Mouse (Mus musculus): Measurements from ENCODE around the gene Spdye4c. TPM values are rescaled to one million over a fixed set of nuclear protein-coding genes. Genes with fewer than 3 reads are reported as not detected.

Spdye4c gene
- polyA plus RNA-seq, 1 experiment from 2014 or later: not detected

DNA sequence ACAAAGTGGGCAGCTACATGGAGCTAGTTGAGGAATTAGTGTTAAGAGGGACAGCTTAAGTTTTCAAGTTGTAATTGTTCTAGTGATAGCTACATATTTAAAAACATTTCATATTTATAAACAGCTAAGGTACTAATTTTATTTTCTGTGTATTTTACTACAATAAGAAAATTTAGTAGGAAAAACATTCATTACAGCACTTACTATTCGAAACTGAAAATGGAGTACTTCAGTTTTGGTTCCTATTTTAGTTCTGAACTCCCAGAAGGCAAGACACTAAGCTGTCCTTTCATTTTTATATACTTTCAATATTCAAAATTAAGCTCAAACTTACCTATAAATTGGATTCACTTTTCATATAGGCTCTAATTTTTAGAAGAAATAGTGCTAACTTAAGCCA is 29.6 kb downstream of the Spdye4c start:
- no peak overlapping the region for H3K4me3 ChIP-seq (ENCODE audit: low read depth, low read length)
- no peak overlapping the region for H3K9ac ChIP-seq (ENCODE audit: low read length)
- H3K27ac ChIP-seq (ENCODE audit: low read depth, low read length): no peak overlapping the region
- H3K9me3 ChIP-seq (replicated peaks; ENCODE audit: control insufficient read depth, low read length): no peaks in the 10 kb centered on the region
- H3K4me2 ChIP-seq (ENCODE audit: low read length): no peak overlapping the region
- 92% methylated on average over 1 of the region's 1 CpGs for WGBS
- ATAC-seq (no peak), DNase-seq (ENCODE audit: low spot score) (no peak)
- peaks cover 90% of the 10 kb centered on the region for H3K36me3 ChIP-seq (ENCODE audit: control insufficient read depth, insufficient read depth, low read length)
- no peaks in the 10 kb centered on the region for H3K4me1 ChIP-seq (ENCODE audit: control insufficient read depth, insufficient read depth, low read length)
- H3K27me3 ChIP-seq (replicated peaks; ENCODE audit: control insufficient read depth, insufficient read depth, low read length): no peaks in the 10 kb centered on the region

Other genes starting within 250 kb of the Spdye4c start
- 54.6 and 57.9 TPM in 2 replicates for gene Anapc1, start 96.2 kb downstream of the Spdye4c start, polyA plus RNA-seq (2014; fragmentation: Nextera tagmentation; extraction: Ambion mirVana)
- gene Mertk, start 107.7 kb downstream of the Spdye4c start, polyA plus RNA-seq (2014; fragmentation: Nextera tagmentation; extraction: Ambion mirVana): 0.62 and 1.1 TPM in 2 replicates
- 28.0 and 36.8 TPM in 2 replicates for gene Tmem87b, start 226.9 kb downstream of the Spdye4c start, polyA plus RNA-seq (2014; fragmentation: Nextera tagmentation; extraction: Ambion mirVana)

All from forebrain, embryonic 14.5 days (tissue).